Mouse (Mus musculus) splenic B cell, adult 2 months (primary cell): ENCODE data around the gene Zranb2.

Source experiments
- DNase-seq: peaks from one replicate; pipeline ENCODE4 v3.0.0-alpha.2; 2011; ENCODE audit warnings: low read depth, low spot score
- H3K27me3 ChIP-seq: 2 replicates; pipeline ENCODE4 v1.6.1; 2012; ENCODE audit warnings: mild to moderate bottlenecking, low read length, moderate library complexity, mixed read lengths; ENCODE audit not compliant: control insufficient read depth, poor library complexity, insufficient read depth, severe bottlenecking
- H3K36me3 ChIP-seq: 2 replicates; pipeline ENCODE4 v1.6.1; 2012; ENCODE audit warnings: mild to moderate bottlenecking, low read length, moderate library complexity, mixed read lengths; ENCODE audit not compliant: control insufficient read depth, poor library complexity, insufficient read depth, severe bottlenecking

Zranb2 gene

GRCm38 (mm10) chr3:157533964-157534785, at the start of gene Zranb2:
Gene Zranb2 (plus strand): TSS chr3:157534160.
- DNase-seq: peak; percentile 94
- Histone ChIP-seq H3K27me3 (no peaks in the 10 kb centered on the region), H3K36me3 (peaks cover 3% of the 10 kb centered on the region)

- no peaks in the 10 kb centered on the region for H3K27me3 ChIP-seq
- no peaks in the 10 kb centered on the region for H3K36me3 ChIP-seq
- no peak for DNase-seq
Measured at GRCm38 (mm10) chr3:157492043-157492442, 41.9 kb upstream of the Zranb2 start.

- H3K36me3 ChIP-seq: no peaks in the 10 kb centered on the region
- no peak for DNase-seq
- 0 out of 2 replicates have a peak, but pooled peaks cover 2% of the 10 kb centered on the region for H3K27me3 ChIP-seq
Measured at GRCm38 (mm10) chr3:157502216-157502615, 31.7 kb upstream of the Zranb2 start.

- no peak for DNase-seq
Measured at GRCm38 (mm10) chr3:157514116-157514796, 19.7 kb upstream of the Zranb2 start.

GRCm38 (mm10) chr3:157516471-157516870, 17.5 kb upstream of the Zranb2 start:
- Histone ChIP-seq H3K27me3 (no peaks in the 10 kb centered on the region), H3K36me3 (no peaks in the 10 kb centered on the region)
- no peak for DNase-seq

More at GRCm38 (mm10) chr3:157514116-157514796, 19.7 kb upstream of the Zranb2 start:
- Histone ChIP-seq H3K36me3 (no peaks in the 10 kb centered on the region), H3K27me3 (no peaks in the 10 kb centered on the region)

- no peaks in the 10 kb centered on the region for H3K36me3 ChIP-seq
- DNase-seq: no peak
- H3K27me3 ChIP-seq: no peaks in the 10 kb centered on the region
Measured at GRCm38 (mm10) chr3:157517992-157518391, 16.0 kb upstream of the Zranb2 start.

GRCm38 (mm10) chr3:157520433-157520832, 13.5 kb upstream of the Zranb2 start:
- Histone ChIP-seq H3K27me3 (no peaks in the 10 kb centered on the region), H3K36me3 (no peaks in the 10 kb centered on the region)
- peak; percentile 18 for DNase-seq

GRCm38 (mm10) chr3:157523834-157524233, 10.1 kb upstream of the Zranb2 start:
- Histone ChIP-seq H3K27me3 (no peaks in the 10 kb centered on the region), H3K36me3 (no peaks in the 10 kb centered on the region)
- no peak for DNase-seq

- no peak for DNase-seq
- Histone ChIP-seq H3K36me3 (no peaks in the 10 kb centered on the region), H3K27me3 (no peaks in the 10 kb centered on the region)
Measured at GRCm38 (mm10) chr3:157531585-157531984, 2.4 kb upstream of the Zranb2 start.

GRCm38 (mm10) chr3:157534786-157535415, 941 bp downstream of the Zranb2 start:
- Histone ChIP-seq H3K36me3 (peaks cover 3% of the 10 kb centered on the region), H3K27me3 (no peaks in the 10 kb centered on the region)
- peak; percentile 53 for DNase-seq

GRCm38 (mm10) chr3:157549323-157549722, 15.4 kb downstream of the Zranb2 start:
- no peaks in the 10 kb centered on the region for H3K27me3 ChIP-seq
- H3K36me3 ChIP-seq: peaks cover 4% of the 10 kb centered on the region
- DNase-seq: no peak

- Histone ChIP-seq H3K36me3 (peaks cover 3% of the 10 kb centered on the region), H3K27me3 (no peaks in the 10 kb centered on the region)
- DNase-seq: no peak
Measured at GRCm38 (mm10) chr3:157549758-157550600, 16.0 kb downstream of the Zranb2 start.

- H3K27me3 ChIP-seq: no peaks in the 10 kb centered on the region
- no peaks in the 10 kb centered on the region for H3K36me3 ChIP-seq
- DNase-seq: peak; percentile 45
Measured at GRCm38 (mm10) chr3:157565196-157565595, 31.2 kb downstream of the Zranb2 start.
